Mouse (Mus musculus) kidney, postnatal 14 days (tissue): ENCODE measurements around the gene Tshz3.

Experiments used
- DNase-seq: peaks from one replicate; pipeline ENCODE4 v3.0.0; 2022; ENCODE audit warnings: mixed read lengths

Gene Tshz3

GRCm38 (mm10) chr7:36697856-36698588 lies at the start of gene Tshz3:
Tshz3 (plus strand) TSS chr7:36698118.
- DNase-seq: peak; percentile 84

DNA sequence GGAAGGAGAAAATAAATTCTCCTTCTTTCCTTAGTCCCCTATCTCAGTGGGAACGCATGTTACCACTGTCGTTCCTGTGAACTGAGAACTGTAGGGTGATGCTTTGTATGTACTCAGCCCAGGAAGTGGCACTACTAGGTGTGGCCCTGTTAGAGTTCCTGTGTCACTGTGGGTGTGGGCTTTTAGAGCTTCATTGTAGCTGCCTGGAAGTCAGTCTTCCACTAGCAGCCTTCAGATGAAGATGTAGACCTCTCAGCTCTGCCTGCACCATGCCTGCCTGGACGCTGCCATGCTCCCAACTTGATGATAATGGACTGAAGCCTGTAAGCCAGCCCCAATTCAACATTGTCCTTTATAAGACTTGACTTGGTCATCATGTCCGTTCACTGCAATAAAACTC lies 42.0 kb upstream of the Tshz3 start:
- no peak for DNase-seq

- no peak for DNase-seq
These were observed 41.5 kb upstream of the Tshz3 start for GRCm38 (mm10) chr7:36656401-36656800.

DNA sequence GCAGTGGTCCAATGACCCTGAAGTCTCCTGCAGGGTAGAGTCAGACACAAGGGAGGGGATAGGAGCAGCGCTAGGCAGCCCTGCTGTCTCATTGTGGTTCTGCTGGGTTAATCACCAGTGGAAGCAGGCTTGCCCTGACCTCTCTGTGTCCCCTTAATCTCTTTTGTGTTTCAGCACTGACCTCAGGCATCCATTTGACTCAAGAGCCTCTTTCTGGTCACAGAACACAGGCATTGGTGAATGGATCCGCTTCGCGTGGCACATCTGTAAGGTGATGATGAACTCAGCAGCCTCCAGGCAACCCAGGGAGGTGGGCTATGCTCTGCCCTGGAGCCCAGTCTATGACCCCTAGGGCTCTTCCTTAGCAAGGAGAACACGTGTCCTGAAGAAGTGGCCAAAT lies 39.6 kb upstream of the Tshz3 start:
- no peak for DNase-seq

- no peak for DNase-seq
These were observed 38.7 kb upstream of the Tshz3 start for GRCm38 (mm10) chr7:36659265-36659664.

DNA sequence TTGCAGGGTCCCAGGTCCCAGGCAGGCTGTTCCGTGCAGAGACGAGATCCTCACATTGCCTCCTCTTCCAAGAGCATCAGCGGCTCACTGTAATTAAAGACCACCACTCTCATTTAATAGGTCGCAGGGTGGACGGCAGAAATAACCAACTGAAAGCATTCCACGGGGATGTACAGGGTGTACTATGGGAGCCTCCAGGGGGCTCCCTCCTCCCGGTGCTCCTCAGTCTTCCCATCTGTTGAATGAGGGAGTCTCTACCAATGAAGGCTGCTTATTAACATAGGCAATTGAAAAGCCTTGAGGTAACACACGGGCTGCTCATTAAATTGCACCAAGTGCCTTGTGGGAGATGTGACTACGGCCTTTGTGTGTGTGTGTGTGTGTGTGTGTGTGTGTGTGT lies 37.3 kb upstream of the Tshz3 start:
- DNase-seq: no peak

DNA sequence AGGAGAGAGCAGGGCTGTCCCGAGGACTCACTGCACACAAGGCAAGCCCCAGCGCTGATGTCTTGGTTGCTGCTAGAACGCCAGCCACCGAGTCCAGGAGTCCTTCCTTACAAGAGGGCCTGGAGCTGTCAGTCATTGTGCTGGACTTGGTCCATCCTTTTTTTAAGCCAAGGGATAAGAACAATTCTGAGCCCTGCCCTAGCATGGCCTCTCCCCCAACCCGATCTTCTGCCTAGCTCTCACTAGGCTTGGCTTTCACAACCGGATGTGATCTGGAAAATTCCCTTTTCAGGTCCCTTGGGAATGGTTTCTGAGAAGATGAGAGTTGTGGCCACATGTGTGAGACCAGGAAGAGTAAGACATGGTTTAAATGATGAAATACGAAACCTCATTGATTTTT lies 34.5 kb upstream of the Tshz3 start:
- DNase-seq: peak; percentile 15

DNA sequence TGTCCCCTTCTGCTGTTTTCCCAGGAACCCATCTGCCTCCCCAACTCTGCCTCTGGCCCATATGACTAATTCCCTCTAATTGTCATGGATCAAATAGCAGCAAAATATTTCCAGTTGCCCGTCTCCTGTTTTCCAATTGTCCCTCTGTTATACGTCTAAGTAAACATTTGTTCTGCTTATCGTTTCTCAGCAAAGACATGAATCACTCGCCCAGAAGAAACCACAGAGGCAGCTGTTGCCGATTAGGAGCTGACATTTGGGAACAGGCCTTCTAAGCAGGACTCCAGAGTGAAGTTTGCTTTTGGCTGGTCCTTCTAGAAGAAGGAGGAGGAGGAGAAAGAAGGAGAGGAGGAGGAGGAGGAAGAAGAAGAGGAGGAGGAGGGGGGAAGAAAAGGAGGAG lies 30.2 kb upstream of the Tshz3 start:
- peak; percentile 21 for DNase-seq

GRCm38 (mm10) chr7:36678031-36678430 lies 19.9 kb upstream of the Tshz3 start:
- no peak for DNase-seq

GRCm38 (mm10) chr7:36678510-36678909 lies 19.4 kb upstream of the Tshz3 start:
- no peak for DNase-seq

DNA sequence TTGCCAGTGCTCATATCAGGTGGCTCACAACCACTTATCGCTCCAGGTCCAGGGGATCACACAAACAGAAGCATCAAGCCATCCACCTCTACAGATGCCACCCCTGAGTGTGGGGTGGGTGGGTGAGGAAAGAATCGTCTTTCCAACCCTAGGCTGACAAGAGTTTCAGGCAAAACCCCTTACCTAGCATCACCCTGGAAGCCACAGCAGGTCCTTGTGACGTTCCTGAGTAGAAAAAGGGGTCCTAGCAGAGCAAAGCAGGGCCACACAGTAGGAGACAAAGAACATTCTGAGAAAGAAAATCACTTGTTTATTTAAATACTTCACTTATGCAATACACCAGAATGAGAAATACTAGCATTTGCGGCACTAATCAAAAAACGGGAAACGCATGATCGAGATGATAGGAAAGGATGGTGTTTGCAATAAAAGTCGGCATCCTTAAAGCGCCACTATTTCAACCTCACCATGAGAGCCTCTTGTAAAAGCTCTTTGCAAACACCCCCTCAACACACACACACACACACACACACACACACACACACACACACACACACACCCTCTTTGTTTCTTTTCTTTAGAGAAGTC lies 18.8 kb upstream of the Tshz3 start:
- no peak for DNase-seq

- DNase-seq: no peak
These were observed 18.0 kb upstream of the Tshz3 start for GRCm38 (mm10) chr7:36679866-36680458.

DNA sequence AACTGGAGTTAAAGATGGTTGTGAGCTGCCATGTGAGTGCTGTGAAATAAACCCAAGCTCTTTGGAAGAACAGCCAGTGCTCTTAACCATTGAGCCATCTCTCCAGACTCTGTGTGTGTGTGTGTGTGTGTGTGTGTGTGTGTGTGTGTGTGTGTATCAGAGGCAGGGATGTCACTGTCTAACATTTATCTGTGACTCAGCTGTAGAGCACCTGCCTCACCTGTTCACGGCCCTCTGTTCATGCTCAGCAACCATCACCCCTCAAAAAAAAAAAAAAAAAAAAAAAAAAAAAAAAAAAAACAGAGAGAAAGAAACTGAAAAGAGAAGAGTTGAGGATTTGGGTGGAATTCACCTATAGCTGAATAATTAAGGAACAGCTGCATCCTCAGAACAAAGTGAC lies 10.4 kb upstream of the Tshz3 start:
- DNase-seq: no peak

DNA sequence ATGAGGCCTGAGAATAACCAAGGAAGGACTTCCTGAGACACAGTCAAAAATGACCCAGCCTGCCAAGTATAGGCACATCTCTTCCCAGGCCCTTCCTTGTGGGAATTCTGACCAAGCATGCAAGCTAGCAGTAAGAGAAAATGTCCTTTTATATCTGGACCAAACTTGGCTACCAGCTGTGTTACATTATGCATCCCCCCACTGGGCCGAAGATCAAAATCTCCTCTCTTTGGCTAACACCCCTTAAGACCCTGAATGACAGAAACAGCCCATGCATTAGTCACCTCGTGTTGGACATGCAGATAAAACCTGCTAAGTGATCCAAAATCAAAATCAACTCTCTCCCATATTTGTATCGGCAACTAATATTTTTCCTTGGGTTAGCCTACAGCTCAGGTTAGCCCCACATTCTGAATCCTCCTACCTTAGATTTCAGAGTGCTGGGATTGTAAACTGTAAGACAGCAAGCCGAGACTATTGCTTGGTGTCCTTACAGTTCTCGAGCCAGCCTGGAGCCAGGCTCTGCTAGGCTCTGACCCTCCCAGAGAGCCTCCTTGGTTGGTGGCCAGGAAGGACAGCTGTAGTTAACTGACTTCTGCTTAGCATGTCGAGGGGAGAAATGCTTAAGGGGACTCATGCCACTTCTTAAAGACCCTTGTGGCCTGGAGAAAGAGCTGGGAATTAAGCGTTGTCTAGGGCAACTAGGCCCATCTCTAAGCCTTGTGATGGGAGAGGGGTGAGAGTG lies 8.7 kb upstream of the Tshz3 start:
- DNase-seq: peak; percentile 33

DNA sequence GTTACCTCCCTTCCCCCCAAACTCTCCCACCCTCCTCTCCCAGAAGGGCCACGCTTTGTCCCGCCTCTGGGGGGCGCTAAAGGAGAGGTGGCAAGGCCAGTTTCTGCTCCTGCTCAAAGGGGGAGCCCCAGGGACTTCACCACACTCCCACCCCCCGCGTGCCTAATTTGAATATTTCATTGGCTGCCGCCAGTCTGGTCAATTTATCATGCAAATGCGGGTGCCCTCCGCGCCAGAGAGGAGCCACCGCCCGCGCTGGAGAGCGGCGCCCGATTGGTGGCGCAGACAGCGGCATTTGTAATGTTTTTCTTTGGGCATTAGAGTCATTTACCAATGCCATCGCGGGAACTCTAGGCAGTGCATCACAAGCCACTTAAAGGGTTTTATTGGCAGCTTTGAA lies 7.4 kb upstream of the Tshz3 start:
- peak; percentile 36 for DNase-seq

DNA sequence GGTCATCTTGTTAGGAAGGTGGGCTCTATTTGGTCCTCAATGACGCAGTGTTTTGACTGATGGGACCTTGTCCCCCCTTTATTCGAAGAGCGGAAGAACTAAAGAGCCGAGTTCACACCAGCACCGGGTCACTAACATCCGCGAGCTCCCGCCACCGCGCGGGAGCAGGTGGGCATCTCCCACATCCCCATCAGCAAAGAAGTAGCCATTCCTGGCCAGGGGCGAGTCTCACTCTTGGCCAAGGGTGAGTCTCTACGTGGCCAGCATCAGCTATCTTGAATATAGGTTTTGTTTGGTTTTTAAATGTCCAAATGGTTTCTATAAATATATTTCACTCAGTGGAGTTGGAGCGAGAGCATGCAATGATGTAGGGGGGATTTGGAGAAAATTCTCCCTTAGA lies 6.3 kb upstream of the Tshz3 start:
- DNase-seq: no peak

GRCm38 (mm10) chr7:36692381-36692780 lies 5.5 kb upstream of the Tshz3 start:
- DNase-seq: no peak

GRCm38 (mm10) chr7:36693081-36693480 lies 4.8 kb upstream of the Tshz3 start:
- DNase-seq: no peak

- no peak for DNase-seq
These were observed 3.2 kb upstream of the Tshz3 start for GRCm38 (mm10) chr7:36694642-36695191.

DNA sequence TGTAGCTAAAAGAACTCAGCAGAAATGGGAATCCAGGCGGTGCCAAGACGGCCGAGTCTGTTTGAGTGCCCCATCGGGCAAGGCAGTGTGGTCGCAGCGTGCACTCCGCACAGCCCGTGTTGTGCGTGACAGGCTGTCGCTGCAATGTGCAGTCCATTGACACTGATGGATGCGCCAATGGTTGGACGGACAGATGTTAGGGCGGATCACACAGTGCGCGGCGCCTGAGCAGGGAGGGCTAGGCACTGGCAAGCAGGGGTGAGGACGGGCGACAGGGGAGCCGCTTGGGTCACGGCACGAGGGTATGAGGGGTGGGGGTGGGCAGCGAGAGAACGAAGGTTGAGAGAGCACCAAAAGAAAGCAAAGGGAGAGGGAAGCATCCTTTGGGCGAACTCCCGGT lies 2.6 kb upstream of the Tshz3 start:
- no peak for DNase-seq

- peak; percentile 60 for DNase-seq
These were observed 2.1 kb upstream of the Tshz3 start for GRCm38 (mm10) chr7:36695791-36696241.

DNA sequence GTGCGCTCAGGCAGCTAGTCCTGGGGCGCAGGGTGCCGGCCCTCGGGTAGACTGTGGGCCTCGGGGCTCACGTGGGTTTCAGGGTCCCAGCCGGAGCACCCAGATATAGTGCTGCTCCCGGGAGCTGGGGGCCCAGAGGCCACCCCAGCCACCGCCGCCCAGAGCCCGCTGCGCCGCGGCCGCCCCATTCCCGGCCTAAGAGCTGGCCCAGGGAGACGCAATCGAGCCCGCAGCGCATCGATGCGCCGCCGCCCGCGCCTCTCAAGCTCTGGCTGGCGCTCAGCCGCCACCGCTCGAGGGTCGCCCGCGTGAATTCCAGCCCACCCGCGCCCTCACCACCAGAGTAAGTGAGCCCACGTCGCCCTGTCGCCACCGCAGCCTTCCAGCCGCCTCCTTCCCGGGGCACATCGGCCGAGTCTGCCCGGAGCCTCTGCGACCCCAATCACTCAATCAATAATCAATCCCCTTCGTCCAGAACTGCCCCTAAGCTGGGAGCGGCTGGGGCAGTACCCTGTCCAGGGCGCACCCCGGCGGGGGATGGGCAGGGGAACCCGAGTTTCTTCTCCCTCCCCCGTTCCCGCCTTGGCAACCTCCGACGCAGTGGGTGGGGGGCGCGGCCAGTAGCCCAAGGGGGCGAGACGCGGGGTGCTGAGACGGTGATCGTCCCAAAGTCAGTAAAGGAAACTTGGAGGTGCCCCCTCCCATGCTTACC lies 1.4 kb upstream of the Tshz3 start:
- DNase-seq: peak; percentile 80
